Mouse (Mus musculus): ENCODE data around the gene Dgcr6. TPM values are rescaled to one million over a fixed set of nuclear protein-coding genes. Genes with fewer than 3 reads are reported as not detected.
A peak's percentile ranks its signal among the peaks of the same experiment; 100 is the strongest.

Dgcr6 gene
- total RNA-seq, 2 experiments from 2014 or later = 87.0 to 112 TPM

DNA sequence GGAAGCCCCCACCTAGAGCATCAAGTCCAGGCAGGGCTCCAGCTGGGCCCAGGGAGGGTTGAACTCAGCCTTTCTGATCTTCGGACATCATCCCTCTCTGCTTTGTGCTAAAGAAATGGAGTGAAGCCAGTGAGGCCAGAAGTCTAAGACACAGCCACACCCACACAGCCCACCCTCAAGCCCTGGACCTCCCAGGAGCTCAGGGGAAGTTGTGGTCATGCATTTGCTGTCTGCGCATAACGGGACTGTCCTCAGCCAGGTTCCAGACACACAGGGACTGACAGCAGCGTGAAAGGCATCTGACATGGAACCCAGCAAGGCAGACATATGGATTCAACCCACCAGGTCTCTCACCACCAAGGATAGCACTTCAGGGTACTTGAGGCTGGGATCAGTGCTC, 63.8 kb downstream of the Dgcr6 start:
- no peak for DNase-seq (ENCODE audit: low spot score in 2 of 2)

- DNase-seq (ENCODE audit: low spot score in 2 of 2) = no peak
Measured at GRCm38 (mm10) chr16:18118285-18118684, 65.6 kb downstream of the Dgcr6 start.

DNA sequence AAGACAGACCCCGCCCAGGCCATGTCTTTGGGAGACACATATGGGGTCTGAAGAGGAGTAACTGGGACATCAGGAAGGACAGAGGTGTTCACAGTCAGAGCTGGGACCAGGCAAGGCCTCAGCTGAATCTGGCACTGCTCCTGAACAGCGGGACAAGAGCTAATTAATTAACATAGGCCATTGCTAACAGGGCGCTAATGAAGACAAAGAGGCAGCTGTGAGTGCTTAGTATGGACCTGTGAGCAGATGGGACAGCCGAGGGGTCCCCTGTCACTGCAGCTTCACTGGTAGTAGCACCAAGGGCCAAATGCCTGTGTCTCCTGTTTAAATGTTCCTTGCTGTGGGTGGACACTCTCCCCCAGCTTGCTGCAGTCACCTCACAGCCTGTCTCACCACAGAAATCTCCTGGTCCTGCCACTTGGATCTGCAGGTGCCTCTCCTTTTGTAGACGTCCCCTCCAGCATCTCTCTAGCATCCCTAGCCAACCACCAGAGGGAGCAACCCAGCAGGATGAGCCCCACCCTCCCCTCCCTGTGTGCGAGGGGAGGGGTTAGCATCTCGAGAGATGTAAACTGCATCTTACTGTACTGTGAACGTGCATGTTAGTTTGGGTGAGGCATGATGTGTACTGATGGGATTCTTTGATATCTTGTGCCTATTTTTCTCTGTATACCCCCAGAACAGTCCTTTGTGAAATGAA, 66.5 kb downstream of the Dgcr6 start:
- DNase-seq (ENCODE audit: low spot score in 2 of 2) = peak; percentile 65 to 71

Other genes starting within 250 kb of the Dgcr6 start
- gene B830017H08Rik, start 219.7 kb upstream of the Dgcr6 start, total RNA-seq (2021) = 1 to 10 TPM; 4.5 to 5.8 TPM
- gene Car15, start 214.5 kb upstream of the Dgcr6 start, total RNA-seq (2021) = 1 to 10 TPM; 7.5 to 9.2 TPM
- 1 to 10 TPM; 1.3 to 1.7 TPM for gene Gm20518, start 161.2 kb upstream of the Dgcr6 start, total RNA-seq (2021)
- gene Tssk1, start 158.6 kb upstream of the Dgcr6 start, total RNA-seq (2021) = under 1 TPM in 1 of 2 experiments, not detected in 1; 0.09 TPM
- 100 to 1,000 TPM; 109 to 114 TPM for gene Dgcr2, start 154.3 kb upstream of the Dgcr6 start, total RNA-seq (2021)
- gene Tssk2, start 154.2 kb upstream of the Dgcr6 start, total RNA-seq (2021) = not detected
- 10 to 100 TPM; 31.7 to 33.5 TPM for gene Ess2, start 141.5 kb upstream of the Dgcr6 start, total RNA-seq (2021)
- not detected for gene Gsc2, start 137.8 kb upstream of the Dgcr6 start, total RNA-seq (2021)
- gene Slc25a1, start 124.6 kb upstream of the Dgcr6 start, total RNA-seq (2021) = 10 to 100 TPM; 78.3 to 87.2 TPM
- gene Vpreb2, start 72.4 kb upstream of the Dgcr6 start, total RNA-seq (2021) = not detected
- gene Prodh, start 37.3 kb downstream of the Dgcr6 start, total RNA-seq (2021) = 10 to 100 TPM; 15.8 to 17.3 TPM
- 10 to 100 TPM; 76.3 to 78.0 TPM for gene Rtn4r, start 74.8 kb downstream of the Dgcr6 start, total RNA-seq (2021)
- gene Ccdc188, start 165.0 kb downstream of the Dgcr6 start, total RNA-seq (2021) = not detected
- 10 to 100 TPM; 73.9 to 75.1 TPM for gene Zdhhc8, start 182.3 kb downstream of the Dgcr6 start, total RNA-seq (2021)
- gene Trmt2a, start 195.8 kb downstream of the Dgcr6 start, total RNA-seq (2021) = 10 to 100 TPM; 54.4 to 65.1 TPM
- 100 to 1,000 TPM; 133 to 147 TPM for gene Ranbp1, start 195.9 kb downstream of the Dgcr6 start, total RNA-seq (2021)
- not detected for gene Gm49776, start 205.5 kb downstream of the Dgcr6 start, total RNA-seq (2021)
- 10 to 100 TPM; 39.1 to 41.4 TPM for gene Dgcr8, start 236.4 kb downstream of the Dgcr6 start, total RNA-seq (2021)